Mouse (Mus musculus): ENCODE measurements at regions not wholly inside any gene's neighbourhood (a gene's known extent, or its start where the extent isn't known, plus 50 kb on each side); places are given as distances from the start of the nearest gene placed in this dataset.

GRCm38 (mm10) chr9:91069496-91069895 lies 292.7 kb upstream of the Zic4 start:
- H3K27ac ChIP-seq (ENCODE audit: control insufficient read depth, low read depth, low read length), result no peak overlapping the region
- no peaks in the 10 kb centered on the region for H3K9me3 ChIP-seq (replicated peaks; ENCODE audit: insufficient read depth, low read length)
- no peak overlapping the region for H3K4me3 ChIP-seq (ENCODE audit: control insufficient read depth in 1 of 2, insufficient read depth in 1 of 2, low read depth in 2 of 2, low read length in 2 of 2)
- no peaks in the 10 kb centered on the region for H3K4me1 ChIP-seq (ENCODE audit: control insufficient read depth in 1 of 2, insufficient read depth in 2 of 2, low read length in 2 of 2)
- no peaks in the 10 kb centered on the region for H3K36me3 ChIP-seq (ENCODE audit: control insufficient read depth in 1 of 2, insufficient read depth in 2 of 2, low read length in 2 of 2)
- H3K79me2 ChIP-seq (ENCODE audit: control insufficient read depth, insufficient read depth, low read length, poor library complexity), result no peaks in the 10 kb centered on the region
- TF ChIP-seq CHD1 (IDR thresholded peaks at IDR 0.05; ENCODE audit: low read depth, low read length) (no peak), BHLHE40 (IDR thresholded peaks at IDR 0.05; ENCODE audit: borderline replicate concordance, low read depth, low read length) (no peak), EP300 (IDR thresholded peaks at IDR 0.05; ENCODE audit: low read depth in 1 of 2, low read length in 2 of 2) (no peak), ZKSCAN1 (IDR thresholded peaks at IDR 0.05; ENCODE audit: low read depth, low read length) (no peak), MEF2A (IDR thresholded peaks at IDR 0.05; ENCODE audit: extremely low read depth, insufficient replicate concordance, low read depth, low read length, poor library complexity, severe bottlenecking) (no peak), TAL1 (IDR thresholded peaks at IDR 0.05; ENCODE audit: low read length) (no peak), CHD2 (IDR thresholded peaks at IDR 0.05; ENCODE audit: low read length) (no peak), POLR2AphosphoS5 (IDR thresholded peaks at IDR 0.05; ENCODE audit: borderline replicate concordance, low read depth, low read length) (no peak), ELF1 (IDR thresholded peaks at IDR 0.05; ENCODE audit: low read depth, low read length) (no peak), E2F4 (IDR thresholded peaks at IDR 0.05; ENCODE audit: borderline replicate concordance, low read depth, low read length) (no peak), RCOR1 (IDR thresholded peaks at IDR 0.05; ENCODE audit: low read depth, low read length) (no peak), USF1 (IDR thresholded peaks at IDR 0.05; ENCODE audit: low read depth, low read length) (no peak)
- no peaks in the 10 kb centered on the region; a peak in 1 of 4 replicates for H3K27me3 ChIP-seq (ENCODE audit: control insufficient read depth in 1 of 2, insufficient read depth in 2 of 2, low read length in 2 of 2)
- no peak for DNase-seq (ENCODE audit: low read depth, low spot score)
- no peak overlapping the region for H3K9ac ChIP-seq (ENCODE audit: control insufficient read depth, low read depth, low read length, poor library complexity, severe bottlenecking)

GRCm38 (mm10) chr9:91073366-91074174 lies 288.6 kb upstream of the Zic4 start:
- H3K27ac ChIP-seq (ENCODE audit: control insufficient read depth, low read depth, low read length), result no peak overlapping the region
- TF ChIP-seq ETS1 (IDR thresholded peaks at IDR 0.05; ENCODE audit: low read depth, low read length), result no peak

GRCm38 (mm10) chr9:91074175-91074480 lies 288.1 kb upstream of the Zic4 start:
- no peaks in the 10 kb centered on the region for H3K9me3 ChIP-seq (replicated peaks; ENCODE audit: insufficient read depth, low read length)
- no peak overlapping the region for H3K9ac ChIP-seq (ENCODE audit: control insufficient read depth, low read depth, low read length, poor library complexity, severe bottlenecking)
- DNase-seq (ENCODE audit: low read depth, low spot score), result no peak
- H3K36me3 ChIP-seq (ENCODE audit: control insufficient read depth in 1 of 2, insufficient read depth in 2 of 2, low read length in 2 of 2), result no peaks in the 10 kb centered on the region
- no peak overlapping the region for H3K27ac ChIP-seq (ENCODE audit: control insufficient read depth, low read depth, low read length)
- TF ChIP-seq CHD1 (IDR thresholded peaks at IDR 0.05; ENCODE audit: low read depth, low read length) (no peak), POLR2A (IDR thresholded peaks at IDR 0.05; ENCODE audit: control insufficient read depth in 1 of 2, insufficient read depth in 1 of 2, low read depth in 1 of 2, low read length in 2 of 2, poor library complexity in 1 of 2) (no peak), USF2 (IDR thresholded peaks at IDR 0.05; ENCODE audit: borderline replicate concordance in 1 of 2, insufficient read depth in 1 of 2, low read depth in 1 of 2, low read length in 2 of 2) (no peak), ELF1 (IDR thresholded peaks at IDR 0.05; ENCODE audit: low read depth, low read length) (no peak), NRF1 (IDR thresholded peaks at IDR 0.05; ENCODE audit: insufficient read depth, low read depth, low read length, poor library complexity, severe bottlenecking) (no peak), BHLHE40 (IDR thresholded peaks at IDR 0.05; ENCODE audit: borderline replicate concordance, low read depth, low read length) (no peak), MYB (IDR thresholded peaks at IDR 0.05; ENCODE audit: low read depth, low read length) (no peak), NELFE (IDR thresholded peaks at IDR 0.05; ENCODE audit: low read depth, low read length) (no peak), TBP (IDR thresholded peaks at IDR 0.05; ENCODE audit: low read depth, low read length) (no peak), RCOR1 (IDR thresholded peaks at IDR 0.05; ENCODE audit: low read depth, low read length) (no peak), GABPA (IDR thresholded peaks at IDR 0.05; ENCODE audit: low read depth, low read length) (no peak), CHD2 (IDR thresholded peaks at IDR 0.05; ENCODE audit: low read length) (no peak), ZNF384 (IDR thresholded peaks at IDR 0.05; ENCODE audit: low read depth, low read length) (no peak)
- no peaks in the 10 kb centered on the region for H3K4me1 ChIP-seq (ENCODE audit: control insufficient read depth in 1 of 2, insufficient read depth in 2 of 2, low read length in 2 of 2)
- H3K79me2 ChIP-seq (ENCODE audit: control insufficient read depth, insufficient read depth, low read length, poor library complexity), result no peaks in the 10 kb centered on the region
- H3K27me3 ChIP-seq (ENCODE audit: control insufficient read depth in 1 of 2, insufficient read depth in 2 of 2, low read length in 2 of 2), result no peaks in the 10 kb centered on the region; a peak in 1 of 4 replicates
- H3K4me3 ChIP-seq (ENCODE audit: control insufficient read depth in 1 of 2, insufficient read depth in 1 of 2, low read depth in 2 of 2, low read length in 2 of 2), result no peak overlapping the region

More at GRCm38 (mm10) chr9:91073366-91074174, 288.6 kb upstream of the Zic4 start:
- H3K9ac ChIP-seq (ENCODE audit: control insufficient read depth, low read depth, low read length, poor library complexity, severe bottlenecking), result no peak overlapping the region
- no peaks in the 10 kb centered on the region for H3K79me2 ChIP-seq (ENCODE audit: control insufficient read depth, insufficient read depth, low read length, poor library complexity)
- DNase-seq (ENCODE audit: low read depth, low spot score), result no peak
- H3K4me3 ChIP-seq (ENCODE audit: control insufficient read depth in 1 of 2, insufficient read depth in 1 of 2, low read depth in 2 of 2, low read length in 2 of 2), result no peak overlapping the region
- H3K36me3 ChIP-seq (ENCODE audit: control insufficient read depth in 1 of 2, insufficient read depth in 2 of 2, low read length in 2 of 2), result no peaks in the 10 kb centered on the region
- no peaks in the 10 kb centered on the region for H3K9me3 ChIP-seq (replicated peaks; ENCODE audit: insufficient read depth, low read length)
- no peaks in the 10 kb centered on the region for H3K4me1 ChIP-seq (ENCODE audit: control insufficient read depth in 1 of 2, insufficient read depth in 2 of 2, low read length in 2 of 2)
- H3K27me3 ChIP-seq (ENCODE audit: control insufficient read depth in 1 of 2, insufficient read depth in 2 of 2, low read length in 2 of 2), result no peaks in the 10 kb centered on the region; a peak in 1 of 4 replicates

All from MEL (cell line).